Mouse (Mus musculus): ENCODE measurements around the gene Utp15. TPM values are rescaled to one million over a fixed set of nuclear protein-coding genes. Genes with fewer than 3 reads are reported as not detected.

The Utp15 gene
- total and polyA plus RNA-seq, 3 experiments, result 36.8 to 52.2 (median 51.7) TPM

- Histone ChIP-seq H3K4me3 (replicated peaks in 1 of 3; ENCODE audit: low read depth in 2 of 3, low read length in 2 of 3, poor library complexity in 1 of 3) (no peak overlapping the region), H3K4me1 (ENCODE audit: control insufficient read depth in 1 of 2, insufficient read depth in 2 of 2) (peaks cover 17 to 63% of the 10 kb centered on the region in 2 experiments), H3K4me2 (ENCODE audit: insufficient read depth, low read depth, poor library complexity, severe bottlenecking) (peak overlapping the region; percentile 21), H3K9ac (ENCODE audit: insufficient read depth, low read depth) (no peak overlapping the region; the same call in 1 of the 2 replicates), H3K27ac (ENCODE audit: insufficient read depth, low read depth) (no peak overlapping the region), H3K79me2 (replicated peaks; ENCODE audit: control insufficient read depth, extremely low read depth, insufficient read depth, poor library complexity, severe bottlenecking) (peaks cover 63% of the 10 kb centered on the region), H3K9me3 (replicated peaks; ENCODE audit: low read length) (no peaks in the 10 kb centered on the region), H3K27me3 (replicated peaks) (no peaks in the 10 kb centered on the region), H3K36me3 (replicated peaks in 1 of 2; ENCODE audit: control insufficient read depth in 1 of 2, insufficient read depth in 1 of 2, low read length in 1 of 2) (peaks cover 46 to 76% of the 10 kb centered on the region in 2 experiments)
- in situ Hi-C loops (cut with MboI; ENCODE audit: low pct_ligation_motif_present, low pct_unique_long_range_greater_than_20kb, low sequenced_read_pairs), result no loop called here
- dilution Hi-C loops (cut with MboI; ENCODE audit: extremely low pct_ligation_motif_present, extremely low pct_unique_long_range_greater_than_20kb, low sequenced_read_pairs), result no loop called here
- TF ChIP-seq MEF2A (IDR thresholded peaks at IDR 0.05; ENCODE audit: borderline replicate concordance, low read depth, low read length), result no peak
- no peak for TF ChIP-seq USF1 (IDR thresholded peaks at IDR 0.05; ENCODE audit: low read depth, low read length)
- TF ChIP-seq USF2 (conservative IDR thresholded peaks at IDR 0.05; ENCODE audit: low read depth, low read length), result no peak
- no peak for DNase-seq (ENCODE audit: extremely low read depth)
These were observed 48.8 kb upstream of the Utp15 start for GRCm38 (mm10) chr13:98311597-98311996.

DNA sequence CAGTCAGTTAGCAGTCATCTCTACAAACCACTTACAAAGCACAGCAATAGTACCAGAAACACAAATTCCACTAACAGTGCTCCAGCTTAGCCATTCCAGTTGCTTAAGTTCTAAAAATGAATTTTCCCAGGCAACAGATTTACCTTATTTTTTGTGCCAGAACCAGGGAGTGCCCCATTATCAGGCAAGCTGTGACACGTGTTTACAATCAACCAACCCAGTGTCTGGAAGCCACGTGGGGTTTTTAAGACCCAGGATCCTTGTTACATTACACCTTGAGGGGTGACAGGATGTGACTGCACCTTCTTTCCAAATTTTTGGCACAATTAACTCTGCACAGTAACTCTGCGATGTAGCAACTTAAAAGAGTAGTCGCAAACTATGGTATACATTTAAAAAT, 45.9 kb upstream of the Utp15 start:
- Histone ChIP-seq H3K4me2 (ENCODE audit: insufficient read depth, low read depth, poor library complexity, severe bottlenecking) (no peak overlapping the region), H3K79me2 (replicated peaks; ENCODE audit: control insufficient read depth, extremely low read depth, insufficient read depth, poor library complexity, severe bottlenecking) (peaks cover 38% of the 10 kb centered on the region), H3K27ac (ENCODE audit: insufficient read depth, low read depth) (peak overlapping the region; percentile 61), H3K4me3 (replicated peaks in 1 of 3; ENCODE audit: low read depth in 2 of 3, low read length in 2 of 3, poor library complexity in 1 of 3) (no peak overlapping the region), H3K9ac (ENCODE audit: insufficient read depth, low read depth) (0 out of 2 replicates have a peak overlapping the region, but pooled peaks have one; percentile 23), H3K9me3 (replicated peaks; ENCODE audit: low read length) (no peaks in the 10 kb centered on the region), H3K4me1 (ENCODE audit: control insufficient read depth in 1 of 2, insufficient read depth in 2 of 2) (peaks cover 20 to 61% of the 10 kb centered on the region in 2 experiments), H3K27me3 (replicated peaks) (no peaks in the 10 kb centered on the region), H3K36me3 (replicated peaks in 1 of 2; ENCODE audit: control insufficient read depth in 1 of 2, insufficient read depth in 1 of 2, low read length in 1 of 2) (peaks cover 44 to 66% of the 10 kb centered on the region in 2 experiments)
- DNase-seq (ENCODE audit: extremely low read depth), result no peak
- dilution Hi-C loops (cut with MboI; ENCODE audit: extremely low pct_ligation_motif_present, extremely low pct_unique_long_range_greater_than_20kb, low sequenced_read_pairs), result no loop called here
- TF ChIP-seq ZMIZ1 (IDR thresholded peaks at IDR 0.05; ENCODE audit: low read depth, low read length) (no peak), POLR2AphosphoS2 (IDR thresholded peaks at IDR 0.05; ENCODE audit: low read depth, low read length) (no peak), EP300 (IDR thresholded peaks at IDR 0.05; ENCODE audit: low read length) (no peak), JUND (conservative IDR thresholded peaks at IDR 0.05; ENCODE audit: low read depth, low read length) (no peak), RCOR1 (conservative IDR thresholded peaks at IDR 0.05; ENCODE audit: low read depth, low read length) (no peak), CHD1 (IDR thresholded peaks at IDR 0.05; ENCODE audit: low read depth, low read length) (no peak), ZC3H11A (IDR thresholded peaks at IDR 0.05; ENCODE audit: low read depth, low read length) (no peak), MAFK (IDR thresholded peaks at IDR 0.05; ENCODE audit: insufficient replicate concordance, low read length) (no peak), GABPA (IDR thresholded peaks at IDR 0.05; ENCODE audit: insufficient replicate concordance, low read depth, low read length) (no peak), ETS1 (conservative IDR thresholded peaks at IDR 0.05; ENCODE audit: low read depth, low read length) (no peak), RAD21 (IDR thresholded peaks at IDR 0.05; ENCODE audit: low read depth, low read length) (no peak), TBP (conservative IDR thresholded peaks at IDR 0.05; ENCODE audit: low read depth, low read length) (no peak), CHD2 (IDR thresholded peaks at IDR 0.05; ENCODE audit: low read length) (no peak), IRF4 (IDR thresholded peaks at IDR 0.05; ENCODE audit: low read depth, low read length) (no peak), MAX (IDR thresholded peaks at IDR 0.05; ENCODE audit: low read length) (no peak)
- in situ Hi-C loops (cut with MboI; ENCODE audit: low pct_ligation_motif_present, low pct_unique_long_range_greater_than_20kb, low sequenced_read_pairs), result no loop called here

Data from CH12.LX (cell line).